Comparison of ENCODE assay signal across 19 mouse cellular contexts in the genomic region with DNA sequence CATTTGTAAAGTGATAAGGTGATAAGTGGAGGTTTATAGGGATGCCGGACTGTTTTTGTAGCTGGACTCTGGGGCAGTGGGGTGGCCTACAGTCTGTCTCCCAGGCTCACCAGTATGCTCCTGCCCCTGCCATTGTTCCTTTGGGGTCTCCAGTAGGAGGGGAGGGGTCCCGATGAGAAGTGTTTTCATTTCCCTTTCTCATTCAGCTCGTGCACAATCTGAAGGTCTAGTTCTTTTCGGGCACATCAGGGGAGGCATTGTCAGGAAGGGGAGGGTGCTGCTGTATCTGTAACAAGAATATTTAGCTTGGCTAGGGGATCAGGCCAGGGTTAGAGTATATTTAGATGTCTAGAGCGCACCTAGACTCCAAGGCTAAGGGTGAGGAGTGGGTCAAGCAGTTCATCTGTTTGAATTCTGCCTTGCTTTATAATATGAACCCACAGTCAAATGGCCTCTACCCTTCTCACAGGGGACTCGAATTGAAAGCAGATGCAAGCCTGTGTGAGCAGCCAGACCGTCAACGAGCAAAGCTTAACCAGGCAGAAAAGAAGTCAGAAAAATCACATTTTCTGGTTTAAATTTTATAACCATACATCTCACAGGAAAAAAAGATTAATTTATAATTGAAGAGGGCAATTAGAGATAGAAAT. TPM values are rescaled to one million over a fixed set of nuclear protein-coding genes. Genes with fewer than 3 reads are reported as not detected.
DNase-seq lines count a peak whose midpoint lies in the region; ATAC-seq lines count a peak whose summit lies in the region.
"Had no signal": no experiment of that assay in that cellular context is flagged by ENCODE, and none has a peak within 500 bp of the region (broad histone marks: within the 10 kb centered on the region; RNA-seq: fewer than 3 reads in every experiment).

No protein-coding gene starts in this region.

- no peak overlapping the region for H3K4me3 ChIP-seq in heart, embryonic 10.5 days
- no peak overlapping the region for H3K4me3 ChIP-seq in midbrain, embryonic 16.5 days (ENCODE audit: low read depth, low read length)
- H3K4me3 ChIP-seq in midbrain, embryonic 14.5 days (replicated peaks; ENCODE audit: low read depth, low read length), result no peak overlapping the region
- H3K4me3 ChIP-seq in heart, embryonic 16.5 days (ENCODE audit: low read length), result peak overlapping the region; percentile 8; the same call in 1 of the 2 replicates
- H3K4me3 ChIP-seq: erythroblast, embryonic 14.5 days had no signal

- intact Hi-C loops in heart, postnatal 14 days (cut with DNase I), result no loop called here

- H3K27me3 ChIP-seq in heart, embryonic 10.5 days (ENCODE audit: insufficient read depth, poor library complexity, severe bottlenecking), result no peaks in the 10 kb centered on the region
- H3K27me3 ChIP-seq in midbrain, embryonic 16.5 days (ENCODE audit: control insufficient read depth, insufficient read depth, low read depth, low read length), result no peaks in the 10 kb centered on the region
- no peaks in the 10 kb centered on the region for H3K27me3 ChIP-seq in midbrain, embryonic 14.5 days (ENCODE audit: control insufficient read depth, insufficient read depth, low read length)
- no peaks in the 10 kb centered on the region for H3K27me3 ChIP-seq in heart, embryonic 16.5 days (ENCODE audit: control insufficient read depth, insufficient read depth, low read length)

- H3K9me3 ChIP-seq in heart, embryonic 10.5 days, result no peaks in the 10 kb centered on the region
- no peaks in the 10 kb centered on the region for H3K9me3 ChIP-seq in midbrain, embryonic 16.5 days (replicated peaks; ENCODE audit: control insufficient read depth, low read length, poor library complexity, severe bottlenecking)
- H3K9me3 ChIP-seq in midbrain, embryonic 14.5 days (ENCODE audit: control insufficient read depth, low read length), result no peaks in the 10 kb centered on the region
- no peaks in the 10 kb centered on the region for H3K9me3 ChIP-seq in heart, embryonic 16.5 days (replicated peaks; ENCODE audit: control insufficient read depth, low read length)

- DNase-seq in heart, embryonic 10.5 days (ENCODE audit: low spot score), result no peak
- no peak for DNase-seq in heart, postnatal 14 days
- no peak for DNase-seq in midbrain, embryonic 14.5 days
- DNase-seq in kidney, postnatal 25 days, result no peak
- DNase-seq: cerebellum, adult 11 months; cerebellum, postnatal 25 days; gastrocnemius, postnatal 36 days; kidney, adult 8-10 months; kidney, postnatal 4 days; right cerebral cortex, postnatal 14 days; thymus, postnatal 4 days had no signal

- H3K36me3 ChIP-seq in heart, embryonic 10.5 days, result no peaks in the 10 kb centered on the region
- H3K36me3 ChIP-seq in midbrain, embryonic 16.5 days (ENCODE audit: control insufficient read depth, insufficient read depth, low read length), result no peaks in the 10 kb centered on the region
- H3K36me3 ChIP-seq in midbrain, embryonic 14.5 days (ENCODE audit: control insufficient read depth, insufficient read depth, low read length), result no peaks in the 10 kb centered on the region
- 0 out of 2 replicates have a peak, but pooled peaks cover 2% of the 10 kb centered on the region for H3K36me3 ChIP-seq in heart, embryonic 16.5 days (ENCODE audit: control insufficient read depth, insufficient read depth)

- no peak overlapping the region for H3K9ac ChIP-seq in midbrain, embryonic 16.5 days (ENCODE audit: low read depth, low read length)
- no peak overlapping the region for H3K9ac ChIP-seq in midbrain, embryonic 14.5 days (replicated peaks; ENCODE audit: low read length)
- H3K9ac ChIP-seq in heart, embryonic 16.5 days (ENCODE audit: low read length), result 0 out of 2 replicates have a peak overlapping the region, but pooled peaks have one; percentile 21
- H3K9ac ChIP-seq: liver, embryonic 14.5 days had no signal

- H3K4me2 ChIP-seq in midbrain, embryonic 16.5 days (ENCODE audit: low read length), result 0 out of 2 replicates have a peak overlapping the region, but pooled peaks have one; percentile 12
- no peak overlapping the region for H3K4me2 ChIP-seq in midbrain, embryonic 14.5 days (ENCODE audit: low read length)
- H3K4me2 ChIP-seq in heart, embryonic 16.5 days (ENCODE audit: low read depth, low read length), result peak overlapping the region; percentile 46

- H3K4me1 ChIP-seq in heart, embryonic 10.5 days, result peaks cover 29% of the 10 kb centered on the region
- H3K4me1 ChIP-seq in midbrain, embryonic 16.5 days (ENCODE audit: control insufficient read depth, insufficient read depth, low read length), result peaks cover 17% of the 10 kb centered on the region
- peaks cover 11% of the 10 kb centered on the region; the same call in 1 of the 2 replicates for H3K4me1 ChIP-seq in midbrain, embryonic 14.5 days (ENCODE audit: control insufficient read depth, insufficient read depth, low read length)
- peaks cover 50% of the 10 kb centered on the region for H3K4me1 ChIP-seq in heart, embryonic 16.5 days (ENCODE audit: control insufficient read depth, insufficient read depth, low read length)

- H3K27ac ChIP-seq in heart, embryonic 10.5 days, result 0 out of 2 replicates have a peak overlapping the region, but pooled peaks have one; percentile 29
- H3K27ac ChIP-seq in midbrain, embryonic 16.5 days (ENCODE audit: low read length), result 0 out of 2 replicates have a peak overlapping the region, but pooled peaks have one; percentile 22
- H3K27ac ChIP-seq in midbrain, embryonic 14.5 days (replicated peaks; ENCODE audit: low read depth, low read length), result no peak overlapping the region; the same call in 1 of the 2 replicates
- H3K27ac ChIP-seq in heart, embryonic 16.5 days (ENCODE audit: low read length), result peak overlapping the region; percentile 84
- H3K27ac ChIP-seq: hindbrain, postnatal 0 days; liver, embryonic 14.5 days had no signal

- ATAC-seq in midbrain, embryonic 16.5 days, result no peak
- ATAC-seq in midbrain, embryonic 14.5 days (ENCODE audit: low FRiP score, low TSS enrichment), result no peak
- ATAC-seq in heart, embryonic 16.5 days (replicated peaks; ENCODE audit: extremely low read depth, insufficient read depth, low FRiP score), result peak; percentile 62; the same call in 1 of the 2 replicates
- ATAC-seq in megakaryocyte, adult 5-6 weeks (ENCODE audit: poor library complexity, severe bottlenecking), result no peak
- ATAC-seq: hindbrain, postnatal 0 days; lung, postnatal 0 days had no signal

- WGBS in heart, embryonic 10.5 days, result 51% methylated on average over 8 of the region's 8 CpGs
- 45% methylated on average over 8 of the region's 8 CpGs for WGBS in midbrain, embryonic 16.5 days
- 53% methylated on average over 8 of the region's 8 CpGs for WGBS in midbrain, embryonic 14.5 days
- whole genome bisulfite sequencing in heart, embryonic 16.5 days, result 33% methylated on average over 8 of the region's 8 CpGs

RNA-seq across cellular contexts. Expression of a gene that starts 46.0 kb away (rescaled TPM):
- 50.8 and 65.4 TPM in 2 replicates for polyA plus RNA-seq in heart, embryonic 10.5 days (2016; fragmentation: Nextera tagmentation; extraction: Ambion mirVana)
- total RNA-seq in heart, postnatal 14 days (2021), result 10 to 100 TPM; 65.2 to 73.9 TPM
- 58.5 and 64.1 TPM in 2 replicates for polyA plus RNA-seq in midbrain, embryonic 16.5 days (2015; fragmentation: Nextera tagmentation; extraction: Ambion mirVana)
- 37.9 and 48.1 TPM in 2 replicates for polyA plus RNA-seq in midbrain, embryonic 14.5 days (2014; fragmentation: Nextera tagmentation; extraction: Ambion mirVana)
- polyA plus RNA-seq in heart, embryonic 16.5 days (2015; fragmentation: Nextera tagmentation; extraction: Ambion mirVana), result 100 and 104 TPM in 2 replicates
- total RNA-seq in megakaryocyte, adult 5-6 weeks (2015), result 0.41 and 0.51 TPM in 2 replicates
- total RNA-seq in megakaryocyte, adult 5-6 weeks (2017), result 0.16 and 0.33 TPM in 2 replicates
- total RNA-seq: megakaryocyte-erythroid progenitor cell, adult 5-6 weeks had no signal
- polyA plus RNA-seq: erythroblast, embryonic 14.5 days had no signal
